Mouse (Mus musculus) left cerebral cortex, adult 18-20 months (tissue): ENCODE data around the gene Tusc2. TPM values are rescaled to one million over a fixed set of nuclear protein-coding genes. Genes with fewer than 3 reads are reported as not detected.
"Not testable (repeated sequence)": the region's sequence is repeated elsewhere in the genome, so short reads cannot be mapped to it uniquely, and the experiment has no call there.

Experiments used
- DNase-seq, 2 experiments: peaks; one replicate each; pipeline ENCODE4 v3.0.0; 2021 to 2022; ENCODE audit warnings: low spot score in 2 of 2, mixed read lengths in 1 of 2
- total RNA-seq, 2 experiments: library from RNA; stranded (reverse); gene quantifications; 2 replicates each; pipeline ENCODE4 v1.2.3; 2021

The Tusc2 gene
- total RNA-seq, 2 experiments from 2014 or later = 104 to 108 TPM

GRCm38 (mm10) chr9:107544729-107545128 is 18.3 kb upstream of the Tusc2 start:
- no peak for DNase-seq

- DNase-seq = no peak
Observed at GRCm38 (mm10) chr9:107545199-107545598, 17.9 kb upstream of the Tusc2 start.

GRCm38 (mm10) chr9:107545602-107546001 is 17.5 kb upstream of the Tusc2 start:
- peak in 1 of 2 experiments; percentile 77 for DNase-seq

GRCm38 (mm10) chr9:107547026-107547425 is 16.0 kb upstream of the Tusc2 start, which contains the start of gene Zmynd10:
Gene Zmynd10, plus strand, starts transcription at chr9:107547298.
- peak; percentile 86 to 91 for DNase-seq

GRCm38 (mm10) chr9:107547957-107548356 is 15.1 kb upstream of the Tusc2 start:
- no peak for DNase-seq

GRCm38 (mm10) chr9:107548820-107549219 is 14.2 kb upstream of the Tusc2 start:
- DNase-seq = no peak

GRCm38 (mm10) chr9:107549297-107550074 is 13.6 kb upstream of the Tusc2 start:
- DNase-seq = no peak

GRCm38 (mm10) chr9:107550491-107551116 is 12.5 kb upstream of the Tusc2 start:
- no peak for DNase-seq

- DNase-seq = no peak
Observed at GRCm38 (mm10) chr9:107551117-107551889, 11.8 kb upstream of the Tusc2 start, which contains the start of gene Rassf1. Gene Rassf1, plus strand, starts transcription at chr9:107551555.

- DNase-seq = no peak
Observed at GRCm38 (mm10) chr9:107551890-107552355, 11.1 kb upstream of the Tusc2 start.

- DNase-seq = no peak
Observed at GRCm38 (mm10) chr9:107552690-107553393, 10.2 kb upstream of the Tusc2 start.

GRCm38 (mm10) chr9:107553541-107554318 is 9.3 kb upstream of the Tusc2 start:
- DNase-seq = no peak

GRCm38 (mm10) chr9:107554319-107554825 is 8.7 kb upstream of the Tusc2 start:
- DNase-seq = peak; percentile 89 to 95

GRCm38 (mm10) chr9:107555031-107555457 is 8.0 kb upstream of the Tusc2 start:
- no peak for DNase-seq

- no peak for DNase-seq
Observed at GRCm38 (mm10) chr9:107555701-107556100, 7.4 kb upstream of the Tusc2 start.

- no peak for DNase-seq
Observed at GRCm38 (mm10) chr9:107556346-107556745, 6.7 kb upstream of the Tusc2 start.

- not testable (repeated sequence) for DNase-seq
Observed at GRCm38 (mm10) chr9:107565556-107565955, 2.5 kb downstream of the Tusc2 start.

GRCm38 (mm10) chr9:107566041-107566709 is 3.1 kb downstream of the Tusc2 start:
- peak; percentile 64 to 73 for DNase-seq

GRCm38 (mm10) chr9:107566855-107567254 is 3.8 kb downstream of the Tusc2 start:
- no peak for DNase-seq
